20 mouse cellular contexts compared by ENCODE assay signal in the genomic region with DNA sequence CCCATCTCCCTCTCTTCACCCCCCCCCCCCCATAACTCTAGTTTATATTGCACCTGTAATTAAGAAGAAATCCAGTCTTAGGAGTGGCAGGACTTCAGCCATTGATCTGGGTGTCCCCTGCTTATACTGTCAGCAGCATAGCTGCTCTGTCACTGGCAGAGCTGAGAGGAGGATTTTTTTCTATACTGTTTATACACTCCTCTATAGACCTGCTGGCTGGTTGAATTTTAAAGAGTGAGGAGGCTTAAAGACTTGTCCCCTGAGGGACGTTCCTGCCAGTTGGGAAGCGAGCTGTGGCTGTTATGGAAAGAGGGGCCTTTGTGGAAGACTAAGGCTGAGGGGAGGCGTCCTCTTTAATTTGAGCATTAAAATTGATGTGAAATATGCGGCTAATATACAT.
DNase-seq lines count a peak whose midpoint lies in the region; ATAC-seq and TF ChIP-seq lines count a peak whose summit lies in the region.
"Had no signal": no experiment of that assay in that cellular context is flagged by ENCODE, and none has a peak within 500 bp of the region (broad histone marks: within the 10 kb centered on the region; RNA-seq: fewer than 3 reads in every experiment).

No protein-coding gene starts in this region.

- H3K9me3 ChIP-seq in midbrain, embryonic 12.5 days, result no peaks in the 10 kb centered on the region
- H3K9me3 ChIP-seq: heart, embryonic 13.5 days; liver, embryonic 12.5 days had no signal

- H3K9ac ChIP-seq in midbrain, embryonic 12.5 days (replicated peaks), result no peak overlapping the region
- H3K9ac ChIP-seq: heart, embryonic 13.5 days; liver, embryonic 12.5 days had no signal

- peak overlapping the region; percentile 63 for H3K27ac ChIP-seq in midbrain, embryonic 12.5 days (replicated peaks)
- H3K27ac ChIP-seq in left cerebral cortex, adult 2 months, result no peak overlapping the region
- H3K27ac ChIP-seq: heart, embryonic 13.5 days; liver, embryonic 12.5 days; stomach, postnatal 0 days had no signal

- WGBS in midbrain, embryonic 12.5 days, result 25% methylated on average over 4 of the region's 4 CpGs

- H3K4me3 ChIP-seq in midbrain, embryonic 12.5 days, result no peak overlapping the region
- no peak overlapping the region for H3K4me3 ChIP-seq in left cerebral cortex, adult 2 months
- H3K4me3 ChIP-seq: heart, embryonic 13.5 days; liver, embryonic 12.5 days had no signal

- DNase-seq in embryo, embryonic 11 days, result peak; percentile 45
- no peak for DNase-seq in embryo, embryonic 10 days (ENCODE audit: low spot score)
- peak; percentile 22 for DNase-seq in retina, postnatal 1 day
- DNase-seq in retina, embryonic 14.5 days (ENCODE audit: low spot score), result no peak
- DNase-seq in left cerebral cortex, adult 2 months (ENCODE audit: extremely low spot score in 1 of 2, low spot score in 2 of 2), result no peak
- no peak for DNase-seq in gastrocnemius, postnatal 4 days (ENCODE audit: low spot score in 2 of 2)
- no peak for DNase-seq in spleen, postnatal 10 days (ENCODE audit: low spot score in 2 of 2)
- DNase-seq: adrenal gland, postnatal 36 days; cerebellum, postnatal 14 days; gastrocnemius, postnatal 36 days; kidney, adult 18-20 months; kidney, postnatal 25 days; layer of hippocampus, adult 9-11 months; right cerebral cortex, adult 18-20 months; thymus, postnatal 14 days had no signal

- intact Hi-C loops in left cerebral cortex, adult 2 months (cut with DNase I), result no loop called here

- no peaks in the 10 kb centered on the region for H3K36me3 ChIP-seq in midbrain, embryonic 12.5 days
- H3K36me3 ChIP-seq: heart, embryonic 13.5 days; liver, embryonic 12.5 days had no signal

- no peak overlapping the region for H3K4me2 ChIP-seq in midbrain, embryonic 12.5 days (replicated peaks)
- H3K4me2 ChIP-seq: heart, embryonic 13.5 days; liver, embryonic 12.5 days had no signal

- H3K4me1 ChIP-seq in midbrain, embryonic 12.5 days, result peaks cover 16% of the 10 kb centered on the region

- no peaks in the 10 kb centered on the region for H3K27me3 ChIP-seq in midbrain, embryonic 12.5 days
- H3K27me3 ChIP-seq: CH12.LX; heart, embryonic 13.5 days; liver, embryonic 12.5 days had no signal

- TF ChIP-seq CTCF in left cerebral cortex, adult 2 months (IDR thresholded peaks at IDR 0.05), result no peak

- peak; percentile 93 for ATAC-seq in midbrain, embryonic 12.5 days (ENCODE audit: low FRiP score, low read depth)
- ATAC-seq: liver, embryonic 12.5 days had no signal

Comparison
In these comparisons a context has a peak if more than half of its experiments do, and no peak if none do; other contexts are left out.
1. DNase-seq: peak in embryo, embryonic 11 days (single experiment) and retina, postnatal 1 day (single experiment); none in embryo, embryonic 10 days (single experiment), retina, embryonic 14.5 days (single experiment), left cerebral cortex, adult 2 months (0 of 2), gastrocnemius, postnatal 4 days (0 of 2) and spleen, postnatal 10 days (0 of 2).